Mouse (Mus musculus) embryonic stem cell, embryonic (primary cell): ENCODE measurements at regions not wholly inside any gene's neighbourhood (a gene's known extent, or its start where the extent isn't known, plus 50 kb on each side); places are given as distances from the start of the nearest gene placed in this dataset.

Source experiments
- CTCF ChIA-PET, 4 experiments: fragments of 300-600 bp in 2 of 4; fragments of 350-600 bp in 2 of 4; sonication (Branson Sonifier 250); formaldehyde crosslinking; loops; one replicate each; lab custom pipeline; 2022; ENCODE audit warnings: inconsistent platforms in 2 of 4; lab: Charles Lee
- POLR2A ChIA-PET, 4 experiments: fragments of 300-600 bp in 2 of 4; fragments of 350-600 bp in 2 of 4; sonication (Branson Sonifier 250); formaldehyde crosslinking; loops; one replicate each; lab custom pipeline; 2022; ENCODE audit warnings: antibody characterized with exemption in 4 of 4, inconsistent platforms in 1 of 4; lab: Charles Lee

DNA sequence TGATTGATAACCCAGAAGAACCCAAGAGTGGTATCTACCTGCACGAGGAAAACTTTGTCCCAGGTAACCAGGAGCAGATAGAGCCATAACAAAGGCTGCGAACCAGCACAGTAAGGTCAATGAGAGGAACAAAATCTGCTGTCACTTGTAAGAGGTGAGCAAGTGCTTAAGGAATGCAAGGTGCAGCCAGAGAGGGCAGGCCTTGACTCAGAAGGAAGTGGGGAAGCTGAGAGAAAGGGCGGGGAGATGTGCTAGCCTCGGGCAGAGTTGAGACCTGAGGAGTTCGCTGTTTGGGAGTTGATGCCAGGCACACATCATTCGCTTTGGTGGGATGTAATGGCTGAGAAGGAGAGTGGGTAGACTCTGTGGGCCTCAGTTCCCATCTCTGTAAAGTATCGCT is 205.5 kb downstream of the Gm19410 start:
- CTCF ChIA-PET: no interaction called here
- POLR2A ChIA-PET: no interaction called here

DNA sequence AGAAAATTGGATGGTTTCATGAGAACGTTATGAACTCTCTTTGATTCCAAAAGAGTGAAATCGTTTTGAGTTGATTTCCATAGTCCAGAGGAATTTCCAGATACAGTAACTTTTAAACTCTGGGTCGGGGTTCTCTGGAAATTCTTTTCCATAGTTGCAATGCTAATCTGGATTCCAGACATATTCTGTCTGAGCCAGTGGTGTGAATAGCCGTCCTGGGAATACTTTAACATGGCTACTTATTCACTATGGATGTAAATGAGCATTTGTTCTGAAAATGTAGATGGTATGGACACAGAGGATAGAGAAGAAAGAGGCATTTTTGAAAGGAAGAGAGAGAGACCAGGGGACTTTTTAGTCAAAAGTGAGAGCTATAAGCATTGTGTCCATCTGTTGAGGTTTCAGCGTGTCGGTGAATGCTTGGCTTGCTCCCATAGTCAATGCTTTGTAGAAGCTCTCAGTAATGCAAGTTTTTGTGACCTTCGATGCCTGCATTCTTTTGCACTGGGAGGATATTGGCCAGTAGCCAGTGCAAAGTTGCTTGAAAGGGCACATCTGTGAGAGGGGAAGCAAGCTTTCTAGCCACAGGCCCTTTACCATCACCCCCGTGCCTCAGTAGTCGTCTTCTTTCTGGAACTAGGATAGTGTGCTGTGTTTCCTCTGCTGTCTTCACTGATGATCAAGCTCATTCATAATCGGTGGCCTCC is 208.9 kb downstream of the Gm19410 start:
- POLR2A ChIA-PET: no interaction called here
- CTCF ChIA-PET: no interaction called here

DNA sequence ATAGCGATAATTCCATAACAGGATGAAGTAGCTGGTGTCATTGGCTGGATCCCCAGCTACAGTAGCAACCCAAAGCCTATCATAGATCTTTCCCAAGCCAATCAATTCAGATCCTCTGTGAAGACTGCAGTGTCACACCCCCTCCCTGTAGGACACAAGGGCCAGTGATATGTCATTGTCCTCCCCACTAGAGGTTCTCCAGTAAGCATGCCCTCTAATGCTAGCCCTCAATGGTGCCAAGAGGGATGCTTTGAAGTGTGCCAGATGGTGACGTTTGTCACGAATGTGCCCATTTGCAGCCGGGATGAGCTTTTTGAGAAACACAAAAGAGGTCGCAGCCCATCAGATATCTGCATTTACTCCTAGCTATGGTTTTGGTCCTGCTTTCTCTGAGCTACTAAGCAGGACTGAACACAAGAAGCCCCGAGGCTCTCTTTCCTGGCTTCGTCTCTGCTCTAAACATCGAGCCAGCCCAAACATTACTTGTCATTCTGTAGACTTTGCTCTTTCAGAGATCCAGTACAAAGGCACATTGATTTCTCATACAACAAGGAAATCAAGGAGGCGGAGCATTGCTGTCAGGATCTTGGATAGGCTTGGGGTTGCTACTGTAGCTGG is 214.2 kb downstream of the Gm19410 start:
- POLR2A ChIA-PET: no interaction called here

DNA sequence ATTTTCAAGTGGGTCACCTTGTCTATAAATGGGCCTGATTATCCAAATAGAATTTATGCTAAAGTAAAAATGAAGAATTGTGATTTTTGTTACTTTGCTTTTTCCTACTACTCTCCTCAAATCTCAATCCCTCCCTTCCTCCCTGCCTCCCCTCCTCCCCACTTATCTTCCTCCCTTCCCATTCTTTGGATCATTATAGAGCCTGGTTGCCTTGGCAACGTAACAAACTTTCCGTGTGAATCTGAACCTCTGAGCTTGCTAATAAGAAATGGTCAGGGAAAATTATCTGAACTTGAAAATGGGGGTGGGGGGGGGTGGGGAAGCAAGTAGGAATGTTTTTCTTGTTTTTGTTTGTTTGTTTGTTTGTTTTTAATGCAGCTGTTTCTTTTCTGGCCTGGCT is 217.5 kb downstream of the Gm19410 start:
- ChIA-PET CTCF (no interaction called here), POLR2A (interaction anchor here in 1 of 4 experiments (0.6 kb wide), 1 partner anchor 240 kb away, joined by 3 read pairs; no protein-coding TSS in a partner anchor)

More for the DNA sequence above, 214.2 kb downstream of the Gm19410 start:
- CTCF ChIA-PET: no interaction called here

DNA sequence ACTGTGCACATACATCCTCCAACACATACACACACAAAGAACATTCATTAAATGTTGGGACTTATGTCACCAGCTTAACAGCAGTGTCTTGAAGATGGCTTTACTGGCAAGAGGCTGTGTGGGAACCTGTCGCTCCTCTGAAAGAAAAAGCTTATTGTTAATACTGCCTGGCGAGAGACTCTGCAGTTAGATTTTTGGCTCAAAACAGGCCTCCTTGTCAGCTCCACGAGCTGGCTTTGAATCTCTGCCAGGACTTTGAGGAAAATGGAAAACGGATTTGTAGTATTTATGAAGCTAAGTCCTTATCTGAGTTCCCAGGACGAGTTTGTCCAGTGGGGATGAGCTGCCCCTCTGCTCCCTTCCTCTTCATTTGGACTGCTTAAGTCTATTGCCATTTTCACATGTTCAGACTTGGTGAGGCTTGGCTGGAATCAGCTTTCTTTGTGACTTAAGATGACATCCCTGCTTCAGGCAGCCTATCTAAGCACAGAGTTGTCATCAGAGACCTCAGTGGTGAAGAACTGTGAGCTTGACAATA is 219.6 kb downstream of the Gm19410 start:
- POLR2A ChIA-PET: no interaction called here

DNA sequence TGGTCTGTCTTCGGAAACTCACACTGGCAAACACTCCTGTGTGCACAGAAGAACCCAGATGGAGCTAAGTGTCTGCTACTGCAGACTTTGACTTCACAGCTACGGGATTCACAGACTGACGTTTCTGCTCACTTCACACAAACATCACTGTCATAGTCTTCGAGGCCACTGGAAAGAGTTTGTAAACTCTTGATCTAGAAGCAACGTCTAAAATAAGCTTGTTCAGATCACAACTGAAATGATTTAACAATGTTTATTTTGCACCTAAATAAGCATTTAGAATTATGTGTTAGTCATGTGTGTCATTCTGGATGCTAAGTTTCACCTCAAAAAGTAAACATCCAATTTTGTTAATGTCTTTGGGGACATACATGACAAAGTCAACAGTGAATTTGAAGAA is 221.7 kb downstream of the Gm19410 start:
- POLR2A ChIA-PET: interaction anchor here in 1 of 4 experiments (0.6 kb wide), 1 partner anchor 33 kb away, joined by 3 read pairs; no protein-coding TSS in a partner anchor

More for the DNA sequence above, 219.6 kb downstream of the Gm19410 start:
- CTCF ChIA-PET: interaction anchor here in 1 of 4 experiments (0.6 kb wide), 1 partner anchor 152 kb away, joined by 3 read pairs; no protein-coding TSS in a partner anchor

DNA sequence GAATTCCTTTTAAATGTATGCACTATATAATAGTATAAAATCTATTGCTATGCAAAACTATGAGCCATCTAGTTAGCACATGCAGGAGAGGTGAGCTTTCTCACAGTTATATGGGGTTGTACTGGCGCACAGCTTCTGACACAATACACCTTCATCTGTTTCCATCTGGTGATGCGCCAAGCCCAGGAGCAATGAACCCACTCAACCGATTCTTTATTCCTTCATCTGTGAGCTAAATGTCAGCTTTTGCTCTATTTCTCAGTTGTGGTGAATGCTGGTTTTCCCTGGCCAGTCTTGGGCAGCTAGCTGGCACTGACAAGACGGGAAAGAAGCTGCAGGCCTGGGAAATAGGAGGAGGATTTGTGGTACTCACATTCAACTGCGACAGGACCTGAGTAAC is 225.4 kb downstream of the Gm19410 start:
- POLR2A ChIA-PET: no interaction called here
- CTCF ChIA-PET: no interaction called here

More for the DNA sequence above, 221.7 kb downstream of the Gm19410 start:
- CTCF ChIA-PET: no interaction called here

DNA sequence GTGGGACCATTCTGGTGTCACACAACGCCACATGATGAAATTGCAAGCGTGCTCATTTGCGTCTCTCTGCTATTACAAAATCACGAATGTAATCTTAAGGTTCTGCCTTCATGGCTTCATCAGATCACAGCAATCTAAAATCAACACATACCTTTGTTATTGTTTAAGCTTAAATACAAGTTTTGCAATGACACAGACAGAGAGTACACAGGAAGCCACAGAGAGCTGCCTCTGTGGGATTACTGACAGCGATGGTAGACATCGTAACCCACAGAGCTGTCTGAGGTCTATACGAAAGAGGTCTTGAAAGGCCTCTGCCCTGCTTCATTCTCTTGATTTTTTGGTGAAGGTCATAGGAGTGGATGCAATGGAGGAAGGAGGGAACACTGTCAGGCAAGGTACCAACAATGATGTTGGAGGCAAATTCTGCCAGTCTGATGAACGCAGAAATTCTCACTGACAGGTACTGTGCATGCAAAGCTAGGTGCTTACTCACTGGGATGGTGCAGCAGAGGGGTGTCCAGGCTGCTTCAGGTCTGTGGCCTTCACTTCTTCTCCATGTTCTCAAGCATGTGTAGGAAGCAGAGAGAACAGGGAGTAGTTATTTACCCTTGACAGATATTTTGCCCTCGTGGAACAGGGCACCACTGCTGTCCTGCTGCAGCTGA is 226.5 kb downstream of the Gm19410 start:
- CTCF ChIA-PET: no interaction called here
- POLR2A ChIA-PET: interaction anchor here in 1 of 4 experiments (0.7 kb wide), 1 partner anchor 1185 kb away, joined by 6 read pairs; no protein-coding TSS in a partner anchor

DNA sequence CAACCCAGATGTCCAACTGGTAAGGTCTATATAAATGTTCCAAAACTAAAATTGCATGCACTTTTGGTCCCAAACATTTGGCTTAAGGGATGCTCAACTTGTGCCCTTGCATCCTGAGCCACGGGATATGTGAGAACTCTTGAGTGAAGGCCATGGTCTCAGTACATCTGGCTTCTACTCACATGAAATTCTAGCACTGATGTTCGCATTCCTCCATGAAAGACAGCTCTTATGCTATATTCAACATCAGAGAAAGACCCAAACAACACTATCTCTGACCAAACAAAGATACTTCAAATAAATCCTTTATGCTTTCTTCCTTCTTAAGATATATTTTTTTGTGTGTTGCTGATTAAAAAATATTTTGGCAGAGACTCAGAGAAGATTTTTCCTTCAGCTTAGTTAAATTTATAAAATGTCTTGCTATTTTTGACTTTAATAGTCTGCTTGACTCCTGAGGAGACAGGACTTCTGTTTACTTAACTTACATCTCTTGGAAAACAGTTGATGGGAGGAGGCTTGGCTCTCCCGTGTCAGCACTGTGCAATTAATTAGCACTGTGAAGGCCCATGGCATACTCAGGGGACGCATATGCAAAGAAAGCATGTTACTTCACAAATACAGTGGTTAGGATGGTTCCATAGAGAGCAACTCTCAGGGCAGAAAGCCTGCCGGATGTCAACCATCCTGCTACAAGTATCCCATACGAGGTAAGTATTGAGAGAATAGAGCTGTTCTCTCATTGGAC is 230.9 kb downstream of the Gm19410 start:
- ChIA-PET CTCF (interaction anchor here in 1 of 4 experiments (0.6 kb wide), 1 partner anchor 23 kb away, joined by 3 read pairs; no protein-coding TSS in a partner anchor), POLR2A (no interaction called here)

DNA sequence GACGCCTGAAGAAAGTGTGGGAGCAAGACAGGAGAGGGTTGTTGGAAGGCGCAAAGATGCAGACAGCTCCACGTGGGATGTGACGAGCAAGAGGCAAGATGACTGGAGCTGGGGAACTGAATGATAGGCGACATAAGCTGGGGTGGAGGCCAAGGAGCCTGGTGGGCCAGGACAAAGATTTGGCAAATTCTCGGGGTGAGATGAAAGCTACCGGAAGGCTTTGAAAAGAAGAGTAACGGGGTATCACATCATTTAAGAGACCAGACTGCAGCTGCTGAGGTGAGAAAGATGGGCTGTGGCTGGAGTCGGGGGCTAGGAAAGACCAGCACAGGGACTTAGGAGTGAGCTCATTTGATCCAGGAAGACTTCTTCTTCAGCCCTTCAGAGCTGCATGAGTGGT is 234.0 kb downstream of the Gm19410 start:
- CTCF ChIA-PET: no interaction called here

DNA sequence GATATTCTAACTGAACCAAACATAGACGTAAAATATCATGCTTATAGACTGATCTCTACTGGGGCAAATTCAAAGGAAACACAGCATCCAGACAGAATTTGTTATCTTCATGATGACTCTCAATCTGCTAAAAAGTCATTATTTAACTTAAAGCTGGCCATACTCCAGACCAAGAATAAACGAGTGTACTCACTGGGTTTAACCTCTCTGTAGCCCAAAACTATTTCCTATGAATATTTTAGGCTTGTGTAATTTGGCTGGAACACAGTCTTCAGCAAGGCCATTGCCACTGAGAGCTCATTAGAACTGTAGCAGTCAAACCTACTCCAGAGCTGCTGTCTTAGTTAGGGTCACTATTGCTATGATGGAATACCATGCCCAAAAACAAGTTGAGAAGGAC is 238.8 kb downstream of the Gm19410 start:
- CTCF ChIA-PET: no interaction called here
- POLR2A ChIA-PET: no interaction called here

More for the DNA sequence above, 234.0 kb downstream of the Gm19410 start:
- POLR2A ChIA-PET: no interaction called here

DNA sequence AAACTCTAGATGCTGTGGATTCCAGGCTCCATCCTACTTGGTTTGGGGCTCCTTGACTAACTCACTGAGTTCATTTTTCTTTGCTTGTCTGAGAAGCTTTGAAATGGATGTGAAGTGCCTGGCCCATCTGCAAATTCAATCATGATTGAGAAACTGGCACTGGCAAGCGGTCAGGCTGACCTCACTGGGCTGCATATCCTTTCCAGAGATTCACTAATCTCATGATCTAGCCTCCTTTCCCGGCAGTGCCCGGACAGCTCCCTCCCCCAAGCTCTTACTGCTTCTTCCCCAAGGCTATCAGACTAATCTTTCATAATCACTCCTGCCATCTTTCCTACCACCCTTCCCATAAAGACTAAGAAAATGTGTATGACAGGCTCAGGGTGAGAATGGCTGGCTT is 239.9 kb downstream of the Gm19410 start:
- CTCF ChIA-PET: no interaction called here

DNA sequence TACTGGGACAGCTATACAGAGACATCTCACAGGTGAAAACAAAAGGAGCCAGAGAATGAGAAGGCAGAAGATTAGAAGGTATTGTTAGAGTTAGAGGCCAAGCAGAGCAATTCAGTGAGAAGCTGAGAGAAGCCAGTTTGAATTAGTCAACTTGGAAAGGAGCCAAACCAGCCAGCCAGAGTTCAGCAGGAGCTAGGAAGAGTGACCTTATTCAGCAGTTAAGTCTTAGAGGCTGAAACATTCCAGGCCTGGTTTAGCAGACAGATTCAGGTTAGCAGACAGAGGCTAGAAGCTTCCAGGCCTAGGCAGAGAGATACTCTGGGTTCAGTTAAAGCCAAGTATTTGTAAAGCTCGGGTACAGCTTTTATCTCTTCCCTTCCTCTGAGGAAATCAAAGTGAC is 242.1 kb downstream of the Gm19410 start:
- ChIA-PET POLR2A (interaction anchor here in 1 of 4 experiments (1.6 kb wide), 1 partner anchor 15 kb away, joined by 3 read pairs; no protein-coding TSS in a partner anchor), CTCF (no interaction called here)

More for the DNA sequence above, 239.9 kb downstream of the Gm19410 start:
- POLR2A ChIA-PET: interaction anchor here in 1 of 4 experiments (0.6 kb wide), 1 partner anchor 11 kb away, joined by 3 read pairs; no protein-coding TSS in a partner anchor

DNA sequence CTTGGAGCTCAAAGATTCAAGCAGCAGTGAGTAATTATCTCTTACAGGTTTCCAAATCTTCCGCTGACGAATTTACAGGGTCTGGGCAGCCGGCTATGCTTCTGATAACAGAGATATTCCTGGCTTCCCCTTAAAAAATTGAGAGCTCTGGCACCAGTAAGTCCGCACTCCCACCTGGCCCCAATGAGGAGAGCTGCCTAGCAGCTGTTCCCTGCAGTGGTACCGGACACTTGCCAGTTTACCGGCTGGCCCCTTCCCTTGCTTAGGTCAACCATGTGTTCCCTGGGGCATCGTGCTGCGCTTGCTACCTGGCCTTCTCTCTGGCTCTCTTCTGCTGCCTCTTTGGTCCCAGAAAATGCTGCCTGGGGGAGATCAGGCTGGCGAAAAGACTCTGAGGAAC is 244.0 kb downstream of the Gm19410 start:
- POLR2A ChIA-PET: interaction anchor here in 3 of 4 experiments (0.6 to 1.1 kb wide), 4 partner anchors 10 to 1156 kb away, joined by 3 to 4 read pairs (median 4); no protein-coding TSS in a partner anchor
- CTCF ChIA-PET: interaction anchor here in 3 of 4 experiments (0.5 to 1.0 kb wide), 3 partner anchors 125 to 352 kb away, joined by 3 to 5 read pairs (median 4); no protein-coding TSS in a partner anchor

DNA sequence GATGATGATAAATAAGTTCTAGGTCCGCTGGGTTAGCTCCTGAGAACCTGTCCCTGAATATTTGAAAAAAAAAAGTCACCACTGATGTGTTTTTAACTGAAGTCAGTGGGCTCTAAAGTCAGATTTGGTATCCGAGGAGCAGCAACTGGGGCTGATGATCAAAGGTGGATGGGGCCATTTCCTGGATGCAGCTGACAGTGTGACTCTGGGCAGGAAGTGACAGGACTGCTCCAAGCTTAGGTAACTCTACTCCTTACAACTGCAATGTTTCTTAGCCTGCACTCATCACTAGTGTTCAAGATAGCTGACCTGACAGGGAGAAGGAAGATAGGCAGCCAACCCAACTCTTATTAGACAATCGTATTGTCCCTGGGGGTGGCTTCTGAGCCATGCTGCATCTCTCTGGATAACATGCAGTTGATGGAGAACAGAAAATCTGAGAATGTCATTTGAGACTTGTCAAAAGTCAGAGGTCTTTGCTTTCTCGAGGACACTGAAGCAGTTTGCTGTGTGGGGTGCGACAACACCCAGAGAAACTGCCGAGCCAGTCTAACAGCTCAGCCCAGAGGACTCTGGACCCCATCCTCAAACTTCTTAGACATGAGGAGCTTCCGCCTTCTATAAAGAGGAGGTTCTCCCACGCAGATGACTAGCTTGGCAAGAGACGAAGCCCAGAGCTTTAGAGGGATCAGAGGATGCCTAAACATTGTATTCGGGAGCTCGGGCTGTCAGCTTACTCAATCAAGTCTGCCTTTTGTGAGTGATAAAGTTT is 245.0 kb downstream of the Gm19410 start:
- POLR2A ChIA-PET: no interaction called here

DNA sequence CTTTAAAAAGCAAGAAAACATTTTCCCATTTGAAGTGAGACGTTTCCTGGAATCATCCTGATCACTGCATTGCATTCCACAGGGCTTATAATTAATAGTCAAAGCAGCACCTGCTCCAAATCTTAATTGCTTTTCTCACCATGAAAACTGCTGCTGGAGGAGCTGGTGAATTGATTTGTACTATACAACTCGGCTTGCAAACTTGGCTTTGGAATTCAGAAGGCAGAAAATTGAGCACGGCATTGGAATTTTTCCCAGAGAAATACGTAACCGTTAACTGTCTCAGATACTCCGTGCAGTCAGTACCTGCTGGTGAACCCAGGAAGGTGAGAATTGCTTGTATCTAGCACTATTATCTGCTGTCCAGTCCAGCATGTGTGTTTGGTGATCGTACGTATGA is 249.3 kb downstream of the Gm19410 start:
- POLR2A ChIA-PET: no interaction called here
- CTCF ChIA-PET: no interaction called here

More for the DNA sequence above, 245.0 kb downstream of the Gm19410 start:
- CTCF ChIA-PET: no interaction called here

DNA sequence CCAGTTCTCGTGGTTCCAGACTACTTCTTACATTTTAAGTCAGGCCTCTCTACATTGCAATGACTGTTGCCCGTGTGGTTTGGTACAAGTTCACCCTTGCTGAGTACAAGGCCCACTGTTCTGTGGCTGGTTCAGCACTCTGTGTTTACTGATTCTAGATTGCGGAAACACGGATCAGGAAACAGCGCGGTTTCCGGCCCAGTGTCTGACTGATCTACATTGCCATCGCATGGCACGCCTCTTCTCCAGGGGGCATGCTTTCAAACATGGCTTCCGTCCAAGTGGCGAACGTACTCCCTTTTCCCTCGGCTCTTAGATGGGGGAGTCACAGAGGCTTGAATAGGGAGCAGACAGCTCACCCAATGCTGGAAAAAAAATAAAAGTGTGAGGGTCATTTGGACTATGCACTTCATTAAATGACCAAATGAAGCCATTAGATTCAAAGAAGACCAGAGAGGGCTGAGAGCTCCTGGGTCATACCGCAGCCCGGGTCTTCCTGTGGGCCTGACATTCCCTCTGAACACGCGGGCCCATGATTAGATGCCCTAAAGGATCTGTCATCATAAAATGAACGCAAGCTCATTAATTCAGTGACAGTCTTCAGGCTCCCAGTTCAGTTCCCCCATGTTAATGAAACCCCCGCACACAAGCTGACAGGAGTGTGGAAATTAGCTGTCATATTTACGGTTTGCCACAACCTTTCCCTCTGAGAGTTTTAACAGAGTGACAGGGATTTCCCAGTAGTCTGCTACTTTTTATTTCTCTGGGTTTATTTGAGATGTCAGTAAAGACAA is 250.9 kb downstream of the Gm19410 start:
- ChIA-PET CTCF (interaction anchor here in 1 of 4 experiments (0.5 kb wide), 1 partner anchor 1953 kb away, joined by 9 read pairs; no protein-coding TSS in a partner anchor), POLR2A (interaction anchor here in 1 of 4 experiments (0.6 kb wide), 2 partner anchors 11 to 504 kb away, joined by 3 read pairs; no protein-coding TSS in a partner anchor)
